Mouse (Mus musculus) heart, embryonic 15.5 days (tissue): ENCODE measurements around the gene Bcam. TPM values are rescaled to one million over a fixed set of nuclear protein-coding genes. Genes with fewer than 3 reads are reported as not detected.
"Not testable (repeated sequence)": the region's sequence is repeated elsewhere in the genome, so short reads cannot be mapped to it uniquely, and the experiment has no call there.

Experiments used
- ATAC-seq: fragments of 200-750 bp; cut with Nextera tagmentation; replicated peaks from 2 replicates; pipeline ENCODE4 v1.8.0; 2017; ENCODE audit warnings: low read depth, moderate TSS enrichment; ENCODE audit not compliant: insufficient number of reproducible peaks, insufficient read depth, low FRiP score
- H3K27ac ChIP-seq: fragments of 300-500 bp; sonication (generic); 2 replicates; pipeline ENCODE4 v1.5.1; 2015; ENCODE audit warnings: mild to moderate bottlenecking, inconsistent platforms
- H3K27me3 ChIP-seq: fragments of 300-500 bp; sonication (generic); 2 replicates; pipeline ENCODE4 v1.6.1; 2015; ENCODE audit warnings: inconsistent platforms
- H3K36me3 ChIP-seq: fragments of 300-500 bp; sonication (generic); 2 replicates; pipeline ENCODE4 v1.6.1; 2015; ENCODE audit warnings: mild to moderate bottlenecking, inconsistent platforms
- H3K4me1 ChIP-seq: fragments of 300-500 bp; sonication (generic); replicated peaks from 2 replicates; pipeline ENCODE4 v1.6.1; 2015; ENCODE audit warnings: inconsistent platforms
- H3K4me2 ChIP-seq: fragments of 300-500 bp; sonication (generic); 2 replicates; pipeline ENCODE4 v1.6.1; 2015; ENCODE audit warnings: inconsistent platforms, mild to moderate bottlenecking, moderate library complexity
- H3K4me3 ChIP-seq: fragments of 300-500 bp; sonication (generic); 2 replicates; pipeline ENCODE4 v1.5.1; 2015; ENCODE audit warnings: mild to moderate bottlenecking, inconsistent platforms
- H3K9ac ChIP-seq: fragments of 300-500 bp; sonication (generic); 2 replicates; pipeline ENCODE4 v1.6.1; 2015; ENCODE audit warnings: mild to moderate bottlenecking, inconsistent platforms
- H3K9me3 ChIP-seq: fragments of 300-500 bp; sonication (generic); replicated peaks from 2 replicates; pipeline ENCODE4 v1.6.1; 2016; ENCODE audit warnings: inconsistent platforms
- WGBS: fragments of 180-500 bp; shearing (Covaris S2); methylation state at CpG from one replicate; pipeline ENCODE4 v1.1.7; 2015; ENCODE audit warnings: mixed read lengths; 5-methylcytosine and 5-hydroxymethylcytosine counted together
- polyA plus RNA-seq: library from polyadenylated mRNA; unstranded; fragments of >200 nt; fragmentation: Nextera tagmentation; extraction: Ambion mirVana; gene quantifications from 2 replicates; pipeline ENCODE4 v1.2.1, GENCODE M21; 2015

Bcam gene
- polyA plus RNA-seq, 1 experiment from 2014 or later = 358 TPM

DNA sequence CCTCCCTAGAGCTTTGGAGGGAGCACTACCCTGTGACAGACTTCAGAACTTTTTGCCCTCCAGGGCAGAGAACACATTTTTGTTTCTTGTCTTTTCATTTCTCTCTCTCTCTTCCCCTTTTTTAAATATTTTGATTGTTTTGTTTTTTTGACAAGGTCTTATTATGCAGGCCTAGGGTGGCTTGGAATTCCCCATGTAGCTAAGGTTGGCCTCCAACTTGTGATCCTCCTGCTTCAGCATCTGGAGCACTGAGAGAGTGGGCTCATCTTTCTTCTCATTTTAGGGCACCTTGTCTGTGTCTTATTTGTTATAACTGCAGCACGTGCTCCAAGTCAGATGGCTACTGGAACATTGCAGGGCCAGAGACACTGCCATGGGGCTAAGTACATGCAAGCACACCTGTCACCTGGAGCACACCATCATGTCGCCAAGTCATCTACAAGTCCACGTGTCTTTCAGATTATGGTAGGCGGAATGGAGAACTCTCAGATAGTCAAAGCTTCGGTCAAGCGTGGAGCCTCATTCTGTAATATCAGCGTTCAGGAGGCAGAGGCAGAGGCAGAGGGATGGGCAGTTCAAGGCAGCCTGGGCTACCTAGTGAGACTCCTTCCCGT lies 35.6 kb upstream of the Bcam start:
- Histone ChIP-seq H3K27me3 (peaks cover 18% of the 10 kb centered on the region), H3K4me2 (no peak overlapping the region), H3K9me3 (no peaks in the 10 kb centered on the region), H3K4me3 (no peak overlapping the region), H3K4me1 (peaks cover 13% of the 10 kb centered on the region), H3K27ac (no peak overlapping the region), H3K36me3 (no peaks in the 10 kb centered on the region), H3K9ac (no peak overlapping the region)
- no peak for ATAC-seq
- WGBS = 77% methylated on average over 8 of the region's 8 CpGs

- H3K36me3 ChIP-seq = no peaks in the 10 kb centered on the region
- no peaks in the 10 kb centered on the region for H3K9me3 ChIP-seq
- H3K4me2 ChIP-seq = no peak overlapping the region
- ATAC-seq = no peak
- no peaks in the 10 kb centered on the region for H3K27me3 ChIP-seq
- no peak overlapping the region for H3K9ac ChIP-seq
- 23% methylated on average over 7 of the region's 7 CpGs for WGBS
- H3K4me1 ChIP-seq = no peaks in the 10 kb centered on the region
- H3K27ac ChIP-seq = no peak overlapping the region
- H3K4me3 ChIP-seq = no peak overlapping the region
Observed at GRCm38 (mm10) chr7:19802995-19803394, 32.2 kb upstream of the Bcam start.

DNA sequence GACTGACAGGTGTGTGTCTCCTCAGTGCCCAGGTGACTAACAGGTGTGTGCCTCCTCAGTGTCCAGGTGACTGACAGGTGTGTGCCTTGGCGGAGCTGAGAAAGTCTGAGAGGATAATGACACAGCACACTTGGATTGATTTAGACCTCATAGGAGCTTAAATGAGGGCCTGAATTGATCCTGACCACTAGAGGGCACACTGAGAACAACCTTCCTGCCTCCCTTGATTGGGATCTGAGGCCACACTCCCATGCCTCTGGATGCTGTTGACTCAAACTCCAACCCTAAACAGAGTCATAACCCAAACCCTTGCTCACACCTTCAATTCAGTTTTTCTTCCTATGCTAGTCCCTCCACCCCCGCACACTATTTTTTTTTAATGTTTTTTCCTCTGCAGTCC lies 29.9 kb upstream of the Bcam start:
- ATAC-seq = 0 out of 2 replicates have a peak, but pooled peaks have one; percentile 16

DNA sequence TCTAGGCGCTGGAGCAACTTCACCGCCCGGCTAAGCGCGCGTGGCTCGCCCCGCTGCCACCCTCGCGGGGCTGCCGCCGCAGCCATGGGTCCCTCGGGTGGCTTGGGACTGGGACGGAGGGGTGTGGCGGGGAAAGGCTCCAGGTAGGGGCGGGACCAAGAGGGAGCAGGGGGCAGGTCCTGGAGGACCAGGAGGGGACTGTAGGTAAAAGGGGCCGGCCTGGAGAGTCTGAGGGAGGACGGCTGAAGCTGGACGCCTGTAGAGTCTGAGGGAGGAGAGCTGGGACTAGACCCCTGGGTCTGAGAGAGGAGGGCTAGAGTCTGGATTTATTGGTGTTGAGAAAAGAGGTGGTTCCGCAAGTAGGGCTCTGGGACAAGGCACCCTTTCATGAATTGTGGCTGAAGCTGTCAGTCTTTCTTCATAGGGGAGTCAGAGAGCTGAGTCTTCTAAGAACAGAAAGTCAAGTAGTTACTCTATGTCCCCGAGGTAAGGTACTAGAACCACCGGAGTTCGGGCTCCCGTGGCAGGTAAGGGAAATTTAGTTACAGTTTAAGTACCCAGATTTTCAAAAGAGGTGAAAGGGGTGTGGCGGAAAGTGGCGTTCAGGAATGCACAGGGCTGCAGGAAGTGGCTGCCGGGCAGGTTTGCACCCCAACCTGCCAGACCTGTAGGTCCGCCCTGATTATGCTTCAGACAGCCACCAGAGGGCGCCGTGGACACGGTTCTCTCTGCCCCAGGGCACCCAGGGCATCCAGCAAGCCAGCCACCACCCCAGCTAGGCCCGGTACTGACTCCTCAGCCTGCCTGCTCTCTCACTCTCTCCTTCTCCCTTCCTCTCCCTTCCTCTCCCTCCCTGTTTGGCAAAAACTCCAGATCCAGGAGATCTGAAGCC lies 26.1 kb upstream of the Bcam start, which contains the start of gene Cblc:
Cblc (minus strand) TSS at position 113 of the 892 bp plus-strand sequence.
- ATAC-seq = peak; percentile 44
- 3% methylated on average over 32 of the region's 32 CpGs for WGBS
- Histone ChIP-seq H3K27ac (no peak within 1 kb of the TSS), H3K4me3 (peak within 1 kb of the TSS; percentile 32), H3K4me2 (peak within 1 kb of the TSS; percentile 50), H3K9ac (0 out of 2 replicates have a peak within 1 kb of the TSS, but pooled peaks have one; percentile 33), H3K9me3 (no peaks in the 10 kb centered on the region), H3K36me3 (no peaks in the 10 kb centered on the region), H3K27me3 (peaks cover 22% of the 10 kb centered on the region), H3K4me1 (peaks cover 9% of the 10 kb centered on the region)

More for the DNA sequence above, 29.9 kb upstream of the Bcam start:
- H3K4me3 ChIP-seq = no peak overlapping the region
- no peak overlapping the region for H3K27ac ChIP-seq
- no peaks in the 10 kb centered on the region for H3K9me3 ChIP-seq
- H3K9ac ChIP-seq = no peak overlapping the region
- no peaks in the 10 kb centered on the region for H3K36me3 ChIP-seq
- peaks cover 16% of the 10 kb centered on the region for H3K27me3 ChIP-seq
- 25% methylated on average over 2 of the region's 2 CpGs for WGBS
- no peak overlapping the region for H3K4me2 ChIP-seq
- H3K4me1 ChIP-seq = peaks cover 9% of the 10 kb centered on the region

DNA sequence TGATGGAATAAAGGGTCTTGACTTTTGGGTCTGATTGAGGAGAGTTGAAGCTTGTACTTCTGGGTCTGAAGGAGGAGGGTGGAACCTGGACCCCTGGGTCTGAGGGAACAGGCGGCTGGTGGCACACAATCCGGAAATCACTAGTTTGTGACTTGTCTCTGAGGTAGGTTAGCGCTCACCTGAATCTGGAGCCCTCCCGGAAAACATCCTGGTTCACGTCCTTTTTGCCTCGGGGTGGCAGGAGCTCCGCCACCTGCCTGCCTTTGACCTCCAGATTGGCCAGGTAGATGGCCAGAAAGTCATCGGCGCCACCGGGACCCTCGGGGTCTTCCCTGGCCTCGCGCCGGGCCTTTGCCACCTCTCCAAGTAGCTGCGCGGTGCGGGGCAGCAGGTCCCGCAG lies 25.4 kb upstream of the Bcam start:
- H3K9me3 ChIP-seq = no peaks in the 10 kb centered on the region
- no peak for ATAC-seq
- peak overlapping the region; percentile 50 for H3K4me2 ChIP-seq
- H3K4me3 ChIP-seq = peak overlapping the region; percentile 32
- no peak overlapping the region for H3K27ac ChIP-seq
- peaks cover 9% of the 10 kb centered on the region for H3K4me1 ChIP-seq
- H3K27me3 ChIP-seq = peaks cover 22% of the 10 kb centered on the region
- 0 out of 2 replicates have a peak overlapping the region, but pooled peaks have one; percentile 33 for H3K9ac ChIP-seq
- H3K36me3 ChIP-seq = no peaks in the 10 kb centered on the region
- WGBS = 14% methylated on average over 18 of the region's 18 CpGs

DNA sequence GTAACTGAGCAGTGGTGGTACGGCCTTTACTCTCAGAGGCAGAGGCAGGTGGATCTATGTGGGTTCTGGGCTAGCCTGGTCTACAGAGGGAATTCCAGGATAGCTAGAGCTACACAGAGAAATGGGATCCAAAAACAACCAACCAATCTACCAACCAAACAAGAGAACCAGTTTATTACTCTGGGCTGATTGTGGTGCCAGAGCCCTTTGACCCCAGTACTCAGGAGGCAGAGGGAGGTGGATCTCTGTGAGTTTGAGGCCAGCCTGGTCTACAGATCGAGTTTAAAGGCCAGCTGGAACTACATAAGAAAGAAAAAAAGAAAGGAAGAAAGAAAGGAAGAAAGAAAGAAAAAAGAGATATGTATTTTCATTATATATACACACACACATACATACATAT lies 24.4 kb upstream of the Bcam start:
- 61% methylated on average over 2 of the region's 2 CpGs for WGBS
- ATAC-seq = no peak
- peaks cover 10% of the 10 kb centered on the region for H3K4me1 ChIP-seq
- H3K9ac ChIP-seq = no peak overlapping the region
- H3K27me3 ChIP-seq = peaks cover 22% of the 10 kb centered on the region
- no peak overlapping the region for H3K4me3 ChIP-seq
- no peak overlapping the region for H3K27ac ChIP-seq
- H3K4me2 ChIP-seq = no peak overlapping the region
- H3K36me3 ChIP-seq = no peaks in the 10 kb centered on the region
- H3K9me3 ChIP-seq = no peaks in the 10 kb centered on the region

DNA sequence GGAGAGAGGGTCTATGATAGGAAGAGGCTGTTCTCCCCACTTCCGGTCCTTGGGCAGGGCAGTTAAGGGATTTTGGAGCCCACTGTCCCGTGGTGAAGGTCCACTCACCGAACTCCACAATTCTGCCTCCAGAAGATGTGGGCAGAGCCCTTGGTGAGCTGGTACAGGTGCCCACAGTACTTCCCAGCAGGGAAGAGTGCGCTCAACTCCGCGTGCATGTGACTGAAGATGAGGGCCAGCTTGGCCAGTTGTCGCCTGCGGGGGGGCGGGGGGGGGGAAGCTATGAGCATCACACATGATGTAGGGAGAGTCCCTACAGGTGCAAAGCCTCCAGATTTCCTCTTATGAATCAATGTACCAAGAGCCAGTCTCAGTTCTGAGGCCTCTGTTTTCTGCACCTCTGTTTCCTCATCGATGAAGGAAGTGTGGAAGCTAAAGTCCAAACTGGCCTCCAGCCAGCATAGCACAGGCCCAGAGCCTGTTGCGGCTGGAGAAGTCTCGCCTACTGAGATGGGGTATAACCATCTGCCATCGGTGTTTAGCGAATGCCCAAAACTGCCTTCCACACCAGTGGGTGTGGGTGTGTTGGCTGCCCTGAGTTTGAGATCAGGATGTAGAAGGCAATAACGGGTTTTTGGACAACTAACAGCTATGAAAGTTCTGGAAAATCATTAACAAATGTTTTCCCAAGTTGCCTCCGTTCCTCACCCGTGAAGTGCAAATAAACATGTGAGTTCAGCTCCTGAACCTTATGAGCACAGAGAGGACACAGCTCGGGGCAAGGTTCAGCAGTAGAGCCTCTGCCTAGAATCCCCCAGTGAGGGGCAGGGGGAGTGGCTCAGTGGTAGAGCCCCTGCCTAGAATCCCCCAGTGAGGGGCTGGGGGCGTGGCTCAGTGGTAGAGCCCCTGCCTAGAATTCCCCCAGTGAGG lies 22.1 kb upstream of the Bcam start:
- peaks cover 14% of the 10 kb centered on the region for H3K4me1 ChIP-seq
- WGBS = 78% methylated on average over 19 of the region's 19 CpGs
- no peak overlapping the region for H3K9ac ChIP-seq
- no peaks in the 10 kb centered on the region for H3K36me3 ChIP-seq
- no peaks in the 10 kb centered on the region for H3K9me3 ChIP-seq
- H3K4me2 ChIP-seq = no peak overlapping the region
- H3K27me3 ChIP-seq = peaks cover 22% of the 10 kb centered on the region
- no peak overlapping the region for H3K4me3 ChIP-seq
- ATAC-seq = no peak
- H3K27ac ChIP-seq = no peak overlapping the region

- H3K4me2 ChIP-seq, H3K4me3 ChIP-seq, H3K9me3 ChIP-seq, H3K4me1 ChIP-seq, H3K36me3 ChIP-seq, H3K9ac ChIP-seq, ATAC-seq, H3K27ac ChIP-seq: not testable (repeated sequence)
- 84% methylated on average over 2 of the region's 2 CpGs for WGBS
- peaks cover 14% of the 10 kb centered on the region for H3K27me3 ChIP-seq
Observed at GRCm38 (mm10) chr7:19791504-19791903, 20.7 kb upstream of the Bcam start.

- peak overlapping the region; percentile 63 for H3K9ac ChIP-seq
- no peaks in the 10 kb centered on the region for H3K36me3 ChIP-seq
- H3K4me2 ChIP-seq = peak overlapping the region; percentile 91
- H3K27ac ChIP-seq = peak overlapping the region; percentile 47; the same call in 1 of the 2 replicates
- H3K9me3 ChIP-seq = no peaks in the 10 kb centered on the region
- under 1% methylated on average over 19 of the region's 19 CpGs for WGBS
- H3K4me1 ChIP-seq = peaks cover 6% of the 10 kb centered on the region
- no peaks in the 10 kb centered on the region; the same call in 1 of the 2 replicates for H3K27me3 ChIP-seq
- peak overlapping the region; percentile 50 for H3K4me3 ChIP-seq
- peak; percentile 61 for ATAC-seq
Observed at GRCm38 (mm10) chr7:19789904-19790347, 19.1 kb upstream of the Bcam start.

DNA sequence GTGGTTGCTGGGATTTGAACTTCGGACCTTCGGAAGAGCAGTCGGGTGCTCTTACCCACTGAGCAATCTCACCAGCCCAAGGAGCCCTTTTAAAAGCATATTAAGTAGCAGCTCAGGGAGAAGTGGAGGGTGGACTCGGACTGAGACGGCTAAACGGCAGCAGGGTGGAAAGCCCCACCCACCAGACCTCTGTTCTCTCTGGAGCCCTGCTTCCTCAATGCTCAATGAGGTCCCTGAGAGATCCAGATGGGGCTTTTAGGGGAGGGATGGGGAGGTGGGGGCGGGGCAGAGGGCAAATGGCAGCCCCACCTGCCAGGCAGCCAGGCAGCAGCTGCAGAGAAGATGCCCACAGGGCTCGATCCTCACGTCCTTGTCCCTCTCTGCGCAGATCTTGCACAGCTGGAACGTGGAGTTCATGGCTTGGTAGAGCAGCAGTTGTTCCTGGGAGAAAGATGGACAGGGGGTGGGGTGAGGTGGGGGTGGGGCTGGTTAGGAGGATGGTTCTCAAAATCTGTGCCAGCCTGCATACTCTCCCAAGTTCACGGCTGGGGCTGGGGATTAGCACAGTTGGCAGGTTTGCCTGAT lies 15.2 kb upstream of the Bcam start:
- WGBS = 38% methylated on average over 12 of the region's 12 CpGs
- H3K9ac ChIP-seq = no peak overlapping the region
- ATAC-seq = no peak

More for the DNA sequence above, 15.2 kb upstream of the Bcam start:
- Histone ChIP-seq H3K4me1 (peaks cover 6% of the 10 kb centered on the region), H3K27me3 (no peaks in the 10 kb centered on the region; the same call in 1 of the 2 replicates), H3K27ac (no peak overlapping the region), H3K36me3 (no peaks in the 10 kb centered on the region), H3K4me2 (no peak overlapping the region), H3K9me3 (no peaks in the 10 kb centered on the region), H3K4me3 (no peak overlapping the region)
